Mouse (Mus musculus) liver, embryonic 14.5 days (tissue): Measurements from ENCODE around the gene Synj1. TPM values are rescaled to one million over a fixed set of nuclear protein-coding genes. Genes with fewer than 3 reads are reported as not detected.

Source experiments
- ATAC-seq: fragments of 200-750 bp; cut with Nextera tagmentation; 2 replicates; pipeline ENCODE4 v1.8.0; 2017; ENCODE audit warnings: moderate number of reproducible peaks, mild to moderate bottlenecking, moderate library complexity; ENCODE audit not compliant: insufficient read depth
- DNase-seq, 3 experiments: peaks; one replicate each; pipeline ENCODE4 v3.0.0-alpha.2; 2012 to 2013; ENCODE audit warnings: low read depth in 3 of 3, low spot score in 3 of 3
- H3K27ac ChIP-seq: fragments of 300-500 bp; sonication (generic); 2 replicates; pipeline ENCODE4 v1.5.1; 2014; ENCODE audit warnings: moderate library complexity, mild to moderate bottlenecking, control low read depth, inconsistent platforms
- H3K27me3 ChIP-seq: fragments of 300-500 bp; sonication (generic); 2 replicates; pipeline ENCODE4 v1.6.1; 2014; ENCODE audit warnings: mild to moderate bottlenecking, low read length, moderate library complexity; ENCODE audit not compliant: control insufficient read depth, insufficient read depth
- H3K36me3 ChIP-seq: fragments of 300-500 bp; sonication (generic); replicated peaks from 2 replicates; pipeline ENCODE4 v1.6.1; 2014; ENCODE audit warnings: low read depth; ENCODE audit not compliant: control insufficient read depth, insufficient read depth
- H3K4me1 ChIP-seq, 2 experiments: fragments of 200-500 bp in 1 of 2; fragments of 300-500 bp in 1 of 2; sonication (generic) in 1 of 2; replicated peaks; 2 replicates each; pipeline ENCODE4 v1.6.1; 2012 to 2014; ENCODE audit warnings: antibody characterized with exemption in 1 of 2, inconsistent platforms in 1 of 2, low read length in 1 of 2; ENCODE audit not compliant: control insufficient read depth in 2 of 2, insufficient read depth in 2 of 2
- H3K4me2 ChIP-seq: fragments of 300-500 bp; sonication (generic); 2 replicates; pipeline ENCODE4 v1.6.1; 2014; ENCODE audit warnings: low read depth, mild to moderate bottlenecking, control low read depth, moderate library complexity
- H3K4me3 ChIP-seq, 2 experiments: fragments of 200-500 bp in 1 of 2; fragments of 300-500 bp in 1 of 2; sonication (generic) in 1 of 2; 2 replicates each; pipeline ENCODE4 v1.5.1; 2012 to 2014; ENCODE audit warnings: low read depth in 2 of 2, low read length in 2 of 2, mild to moderate bottlenecking in 2 of 2, control low read depth in 1 of 2, inconsistent platforms in 1 of 2, moderate library complexity in 1 of 2; ENCODE audit not compliant: insufficient read depth in 1 of 2
- H3K9ac ChIP-seq: fragments of 300-500 bp; sonication (generic); replicated peaks from 2 replicates; pipeline ENCODE4 v1.6.1; 2014; ENCODE audit warnings: mild to moderate bottlenecking, control low read depth, moderate library complexity
- H3K9me3 ChIP-seq: fragments of 300-500 bp; sonication (generic); 2 replicates; pipeline ENCODE4 v1.6.1; 2016; ENCODE audit warnings: low read length, mixed read lengths; ENCODE audit not compliant: control insufficient read depth
- CTCF ChIP-seq: IDR thresholded peaks from 2 replicates; pipeline ENCODE4 v1.5.1; 2016; ENCODE audit warnings: antibody characterized with exemption, low read depth, control low read depth
- EP300 ChIP-seq: IDR thresholded peaks from 2 replicates; pipeline ENCODE4 v1.6.1; 2016; ENCODE audit warnings: antibody characterized with exemption, low read depth
- WGBS: fragments of 180-500 bp; shearing (Covaris S2); extraction: QIAGEN DNeasy Blood & Tissue Kit; methylation state at CpG from one replicate; pipeline ENCODE4 v1.1.7; 2014; ENCODE audit not compliant: insufficient replicate concordance; 5-methylcytosine and 5-hydroxymethylcytosine counted together
- microRNA-seq: library from miRNA; unstranded; fragments of <30 nt; microRNA quantifications from one replicate; pipeline ENCODE4, GENCODE M21; 2016
- polyA plus RNA-seq, 2 experiments: library from polyadenylated mRNA; depleted of rRNA in 1 of 2; stranded (reverse) in 1 of 2; unstranded in 1 of 2; fragments of >200 nt; fragmentation: Nextera tagmentation in 1 of 2; extraction: Ambion mirVana in 1 of 2; gene quantifications; 2 replicates each; pipeline versions ENCODE4 v1.2.1 to v1.2.3; 2012 to 2014

Gene Synj1
- polyA plus RNA-seq, 2 experiments, result 14.6 to 21.4 TPM

- Histone ChIP-seq H3K27me3 (no peaks in the 10 kb centered on the region), H3K4me2 (no peak overlapping the region), H3K4me3 (no peak overlapping the region), H3K9ac (no peak overlapping the region), H3K9me3 (no peaks in the 10 kb centered on the region), H3K27ac (no peak overlapping the region), H3K4me1 (no peaks in the 10 kb centered on the region), H3K36me3 (no peaks in the 10 kb centered on the region)
- WGBS, result 50% methylated on average over 9 of the region's 9 CpGs
- TF ChIP-seq CTCF, result no peak
- no peak for TF ChIP-seq EP300
- DNase-seq, result no peak
- ATAC-seq, result no peak
Observed at GRCm38 (mm10) chr16:90893792-90894191, 117.3 kb downstream of the Synj1 start.

DNA sequence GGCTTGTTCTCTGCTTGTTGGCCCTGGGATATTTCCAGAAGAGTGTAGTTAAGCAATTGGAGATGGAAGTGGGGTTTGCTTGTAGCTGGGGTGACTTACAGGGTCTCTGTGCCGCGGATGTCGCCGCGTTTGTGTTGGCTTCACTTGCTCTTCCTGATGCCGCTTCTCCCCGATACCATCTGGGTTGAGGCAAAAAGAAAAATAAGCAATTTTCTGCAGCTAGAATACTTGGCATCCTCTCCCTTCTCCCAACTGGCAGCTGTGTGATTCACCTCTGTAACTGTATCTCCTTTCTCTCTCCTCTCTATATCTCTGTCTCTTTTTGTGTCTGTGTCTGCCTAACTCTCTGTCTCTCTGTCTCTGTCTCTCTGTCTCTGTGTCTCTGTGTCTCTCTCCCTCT, 118.1 kb downstream of the Synj1 start:
- ATAC-seq, result no peak
- no peaks in the 10 kb centered on the region for H3K9me3 ChIP-seq
- WGBS, result 80% methylated on average over 7 of the region's 7 CpGs

GRCm38 (mm10) chr16:90892081-90892480, 119.0 kb downstream of the Synj1 start:
- H3K27ac ChIP-seq, result no peak overlapping the region
- no peak overlapping the region for H3K4me3 ChIP-seq
- ATAC-seq (no peak), DNase-seq (no peak)
- no peaks in the 10 kb centered on the region for H3K9me3 ChIP-seq
- no peak overlapping the region for H3K4me2 ChIP-seq
- TF ChIP-seq CTCF, result no peak
- TF ChIP-seq EP300, result no peak
- WGBS, result 54% methylated on average over 8 of the region's 8 CpGs
- H3K27me3 ChIP-seq, result no peaks in the 10 kb centered on the region
- H3K36me3 ChIP-seq, result no peaks in the 10 kb centered on the region
- no peak overlapping the region for H3K9ac ChIP-seq
- no peaks in the 10 kb centered on the region for H3K4me1 ChIP-seq

More for the DNA sequence above, 118.1 kb downstream of the Synj1 start:
- no peaks in the 10 kb centered on the region for H3K27me3 ChIP-seq
- no peak overlapping the region for H3K27ac ChIP-seq
- H3K4me3 ChIP-seq, result no peak overlapping the region
- no peak overlapping the region for H3K4me2 ChIP-seq
- H3K9ac ChIP-seq, result no peak overlapping the region
- TF ChIP-seq EP300 (no peak), CTCF (no peak)
- H3K4me1 ChIP-seq, result no peaks in the 10 kb centered on the region
- no peaks in the 10 kb centered on the region for H3K36me3 ChIP-seq
- DNase-seq, result no peak

- DNase-seq (no peak), ATAC-seq (no peak)
- Histone ChIP-seq H3K27ac (no peak overlapping the region), H3K9ac (no peak overlapping the region), H3K36me3 (no peaks in the 10 kb centered on the region), H3K4me3 (no peak overlapping the region), H3K9me3 (no peaks in the 10 kb centered on the region), H3K27me3 (no peaks in the 10 kb centered on the region), H3K4me2 (no peak overlapping the region), H3K4me1 (no peaks in the 10 kb centered on the region)
- no peak for TF ChIP-seq EP300
- no peak for TF ChIP-seq CTCF
- WGBS, result 60% methylated on average over 14 of the region's 14 CpGs
Observed at GRCm38 (mm10) chr16:90891601-90892000, 119.5 kb downstream of the Synj1 start.

DNA sequence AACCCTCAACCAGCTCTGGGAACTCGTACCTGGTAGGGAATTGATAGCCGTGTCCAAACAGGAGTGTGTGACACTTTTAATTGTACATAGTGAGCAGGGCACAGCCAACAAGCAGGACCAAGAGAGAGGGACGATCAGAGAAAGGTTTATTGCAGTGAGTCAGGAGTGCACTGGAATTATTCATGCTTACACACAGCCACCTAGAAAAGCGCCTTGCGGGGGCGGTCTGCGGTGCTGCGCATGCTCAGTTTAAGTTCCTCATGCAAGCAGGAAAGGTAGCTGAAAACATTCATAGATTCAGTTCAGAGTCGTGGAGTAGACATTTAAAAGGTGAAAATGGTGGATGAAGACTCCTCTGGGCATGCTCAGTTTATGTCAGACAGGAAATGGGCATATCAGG, 120.4 kb downstream of the Synj1 start:
- no peaks in the 10 kb centered on the region for H3K4me1 ChIP-seq
- ATAC-seq (no peak), DNase-seq (no peak)
- no peak overlapping the region for H3K4me2 ChIP-seq
- H3K36me3 ChIP-seq, result no peaks in the 10 kb centered on the region
- H3K9ac ChIP-seq, result no peak overlapping the region
- 75% methylated on average over 9 of the region's 9 CpGs for WGBS
- no peaks in the 10 kb centered on the region for H3K27me3 ChIP-seq
- no peak overlapping the region for H3K27ac ChIP-seq
- H3K9me3 ChIP-seq, result no peaks in the 10 kb centered on the region
- H3K4me3 ChIP-seq, result no peak overlapping the region
- no peak for TF ChIP-seq EP300
- TF ChIP-seq CTCF, result no peak

Small RNAs within 50 kb of the gene (microRNA-seq; reads per million reads assigned to microRNA genes)
- not detected for gene Gm22933

Other genes with a start within 250 kb of the Synj1 start
- gene Urb1, start 200.9 kb downstream of the Synj1 start, polyA plus RNA-seq (2012; rRNA removed), result 2.9 and 3.6 TPM in 2 replicates
- gene Urb1, start 200.9 kb downstream of the Synj1 start, polyA plus RNA-seq (2014; fragmentation: Nextera tagmentation; extraction: Ambion mirVana), result 5.0 and 6.1 TPM in 2 replicates
- 0.11 and 0.14 TPM in 2 replicates for gene Eva1c, start 184.6 kb downstream of the Synj1 start, polyA plus RNA-seq (2012; rRNA removed)
- gene Eva1c, start 184.6 kb downstream of the Synj1 start, polyA plus RNA-seq (2014; fragmentation: Nextera tagmentation; extraction: Ambion mirVana), result 0.15 and 0.23 TPM in 2 replicates
- 6.4 and 11.5 TPM in 2 replicates for gene Cfap298, start 76.2 kb downstream of the Synj1 start, polyA plus RNA-seq (2012; rRNA removed)
- gene Cfap298, start 76.2 kb downstream of the Synj1 start, polyA plus RNA-seq (2014; fragmentation: Nextera tagmentation; extraction: Ambion mirVana), result 18.4 and 21.9 TPM in 2 replicates
- 17.4 and 25.9 TPM in 2 replicates for gene Paxbp1, start 33.2 kb upstream of the Synj1 start, polyA plus RNA-seq (2012; rRNA removed)
- 14.8 and 16.5 TPM in 2 replicates for gene Paxbp1, start 33.2 kb upstream of the Synj1 start, polyA plus RNA-seq (2014; fragmentation: Nextera tagmentation; extraction: Ambion mirVana)
- not detected in 2 replicates for gene 4932438H23Rik, start 83.8 kb upstream of the Synj1 start, polyA plus RNA-seq (2012; rRNA removed)
- gene 4932438H23Rik, start 83.8 kb upstream of the Synj1 start, polyA plus RNA-seq (2014; fragmentation: Nextera tagmentation; extraction: Ambion mirVana), result not detected in 2 replicates
- gene Olig2, start 214.1 kb upstream of the Synj1 start, polyA plus RNA-seq (2012; rRNA removed), result 0.02 TPM in 1 of 2 replicates, not detected in the other
- gene Olig2, start 214.1 kb upstream of the Synj1 start, polyA plus RNA-seq (2014; fragmentation: Nextera tagmentation; extraction: Ambion mirVana), result not detected in 2 replicates